Mouse (Mus musculus) CD4-positive, CD25-positive, alpha-beta regulatory T cell, adult 2 months (primary cell): ENCODE results near the gene Arhgef3.
"Not testable (repeated sequence)": the region's sequence is repeated elsewhere in the genome, so short reads cannot be mapped to it uniquely, and the experiment has no call there.

Source experiments
- DNase-seq: peaks from one replicate; pipeline ENCODE4 v3.0.0-alpha.2; 2012; ENCODE audit warnings: low read depth, low spot score

Arhgef3 gene

DNA sequence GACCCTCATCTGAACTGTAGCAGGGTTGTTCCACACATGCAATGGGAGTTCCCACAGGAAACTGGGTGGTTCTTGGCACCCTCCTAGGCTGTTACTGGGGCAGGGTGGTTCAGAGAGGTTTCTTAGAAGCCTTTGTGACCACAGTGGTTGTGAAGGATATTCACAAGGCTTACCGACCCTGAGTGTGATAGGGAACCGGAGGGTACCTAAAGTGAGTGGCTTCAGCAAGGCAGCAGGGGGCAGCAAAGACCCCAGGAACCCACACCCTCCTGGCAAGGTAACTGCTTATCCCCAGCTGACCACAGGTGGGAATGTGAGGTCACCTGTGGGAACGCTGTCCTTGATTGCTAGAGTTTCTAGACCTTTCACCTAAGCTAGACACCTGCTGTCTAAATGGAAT is 77.8 kb downstream of the Arhgef3 start:
- DNase-seq: peak; percentile 80

DNA sequence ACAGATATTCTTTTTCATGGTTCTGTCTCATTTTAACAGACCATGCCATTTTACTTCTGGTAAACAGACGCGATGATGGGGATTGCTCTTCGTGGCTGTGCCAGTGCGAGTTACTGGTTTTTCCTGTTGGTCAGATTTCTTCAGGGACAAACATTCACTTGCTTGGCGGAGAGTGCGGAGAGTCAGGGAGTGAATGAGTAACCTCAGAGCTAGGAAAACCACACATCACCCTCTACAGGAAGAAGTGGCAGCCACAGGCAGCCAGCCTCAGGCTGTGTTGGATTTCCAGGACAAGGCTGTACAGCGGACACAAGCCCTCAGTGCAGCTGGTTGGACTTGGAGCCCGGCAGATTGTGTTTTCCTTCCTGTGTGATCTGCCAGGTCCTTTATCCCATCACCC is 82.3 kb downstream of the Arhgef3 start:
- no peak for DNase-seq

DNA sequence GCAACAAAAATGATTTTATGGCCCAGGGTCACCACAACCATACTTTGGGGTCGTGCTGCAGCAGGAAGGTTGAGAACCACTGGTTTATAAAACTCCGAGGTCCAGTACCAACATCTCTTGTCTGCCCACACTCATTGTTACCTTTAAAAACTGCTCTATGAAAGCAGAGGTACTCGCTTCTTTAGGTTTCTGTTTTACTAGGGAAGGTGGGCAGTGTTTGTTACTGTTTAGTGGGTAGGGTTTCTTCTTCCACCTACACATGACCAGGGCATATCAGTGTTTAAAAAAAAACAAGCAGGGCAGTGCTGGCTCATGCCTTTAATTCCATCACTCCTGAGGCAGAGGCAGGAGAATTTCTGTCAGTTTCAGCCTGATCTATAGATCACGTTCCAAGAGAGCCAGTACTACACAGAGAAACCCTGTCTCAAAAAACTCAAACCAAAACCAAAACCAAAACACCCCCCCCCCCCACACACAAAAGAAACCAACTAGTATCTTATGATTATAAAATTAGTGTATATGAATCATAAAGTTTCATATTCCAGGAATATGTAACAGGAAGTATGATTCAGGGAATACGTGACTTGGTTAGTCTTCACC is 83.9 kb downstream of the Arhgef3 start:
- DNase-seq: peak; percentile 46

DNA sequence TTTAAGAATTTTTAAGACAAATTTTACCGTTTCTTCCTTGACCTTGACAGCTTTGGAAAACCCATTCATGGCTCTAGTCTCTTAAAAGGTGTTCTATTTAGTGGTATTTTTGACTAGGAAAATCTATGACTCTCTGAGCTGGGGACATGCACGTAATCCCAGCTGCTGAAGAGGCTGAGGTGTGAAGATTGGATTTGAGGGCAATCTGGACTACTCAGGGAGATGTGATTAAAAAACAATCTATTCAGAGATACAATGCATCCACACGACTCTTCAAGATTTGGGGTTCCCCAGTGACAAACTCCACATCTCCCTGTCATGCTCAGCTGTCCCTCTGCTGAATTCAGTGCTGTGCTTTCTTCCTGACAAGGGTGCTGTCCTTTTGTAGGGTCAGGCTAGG is 84.4 kb downstream of the Arhgef3 start:
- DNase-seq: no peak

DNA sequence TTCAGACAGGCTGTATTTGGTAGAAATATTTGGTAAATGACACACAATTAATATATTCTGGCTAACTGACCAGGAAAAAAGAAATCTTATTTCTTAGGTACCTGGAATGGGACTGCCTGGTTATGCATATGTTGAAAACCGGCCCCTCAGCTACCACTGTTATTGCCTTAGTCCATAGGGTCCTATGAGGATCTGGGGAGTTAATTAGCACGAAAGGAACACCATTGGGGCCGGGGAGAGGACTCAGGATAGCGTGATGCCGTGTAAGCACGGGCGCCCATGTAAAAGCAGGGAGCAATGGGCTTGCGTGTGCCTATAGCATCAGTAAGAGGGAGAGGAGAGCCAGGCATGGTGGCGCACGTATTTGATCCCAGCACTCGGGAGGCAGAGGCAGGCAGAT is 85.2 kb downstream of the Arhgef3 start:
- DNase-seq: no peak

DNA sequence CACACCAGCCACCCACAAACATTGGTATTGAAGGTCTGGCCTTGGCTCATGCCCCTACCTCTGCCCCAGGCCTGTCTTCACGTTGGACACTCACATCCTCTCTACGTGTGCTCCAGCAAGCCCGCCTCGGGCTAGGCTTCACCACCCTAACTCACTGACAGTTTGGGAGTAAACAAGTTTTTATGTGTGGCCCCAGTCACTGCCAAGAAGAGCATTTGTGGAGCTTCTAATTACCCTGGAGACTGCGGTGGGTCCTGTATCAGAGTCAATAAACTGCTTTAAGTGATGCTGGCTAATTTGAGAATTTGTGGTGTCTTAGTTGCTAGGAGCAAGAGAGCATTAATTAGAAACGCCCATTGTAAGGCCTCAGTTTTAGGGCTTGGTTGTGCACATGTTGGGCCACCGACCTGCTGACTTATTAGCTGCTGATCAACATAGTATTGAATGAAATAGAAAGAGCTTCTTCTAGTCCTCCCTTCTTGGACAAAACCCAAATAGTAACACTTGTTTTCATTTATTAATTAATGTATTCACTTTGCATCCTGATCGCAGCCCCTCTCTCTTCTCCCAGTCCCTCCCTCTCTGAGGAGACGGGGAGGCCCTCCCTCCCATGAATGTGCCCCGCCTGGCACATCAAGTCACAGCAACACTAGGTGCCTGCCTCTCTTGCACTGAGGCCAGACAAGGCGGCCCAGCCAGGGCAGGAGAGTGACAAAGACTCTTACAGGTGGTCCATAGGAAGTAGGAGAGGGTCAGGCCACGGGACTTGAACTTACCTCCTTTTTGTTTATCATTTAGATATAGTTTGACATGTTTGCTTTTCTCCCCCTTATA is 86.3 kb downstream of the Arhgef3 start:
- no peak for DNase-seq

DNA sequence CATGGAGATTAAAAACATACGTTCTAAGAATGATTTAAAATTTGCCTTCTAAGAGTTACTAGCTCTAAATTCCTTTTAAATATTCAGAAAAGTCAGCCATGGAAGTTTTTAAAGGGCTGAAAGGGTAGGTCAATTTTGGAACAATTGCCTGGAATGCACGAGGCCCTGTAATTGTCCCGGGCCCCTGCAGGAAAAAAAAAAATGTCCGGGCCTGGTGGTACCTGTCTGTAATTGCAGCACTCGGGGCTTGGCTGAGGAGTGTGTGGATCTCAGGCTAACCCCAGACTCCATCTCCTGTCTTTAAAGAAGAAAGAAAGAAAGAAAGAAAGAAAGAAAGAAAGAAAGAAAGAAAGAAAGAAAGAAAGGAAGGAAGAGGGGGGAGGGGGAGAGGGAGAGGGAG is 87.1 kb downstream of the Arhgef3 start:
- DNase-seq: no peak

DNA sequence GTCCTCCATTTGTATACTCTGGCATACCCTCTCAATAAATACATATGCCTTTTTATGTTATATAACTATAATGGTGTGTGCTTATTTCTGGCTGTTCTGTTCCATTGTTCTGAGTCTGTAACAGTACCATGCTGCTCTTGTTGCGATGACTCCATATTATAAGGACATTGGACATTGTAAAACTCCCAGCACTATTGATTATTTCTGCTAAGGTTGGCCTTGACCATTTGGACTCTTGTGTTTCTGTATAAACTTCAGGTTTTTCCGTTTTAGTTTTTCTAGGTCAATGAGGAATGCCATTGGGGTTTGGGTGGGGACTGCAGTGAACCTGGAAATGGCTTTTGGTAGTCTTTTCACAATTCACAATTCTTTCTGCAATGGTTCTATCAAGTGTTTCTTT is 90.0 kb downstream of the Arhgef3 start:
- DNase-seq: no peak

DNA sequence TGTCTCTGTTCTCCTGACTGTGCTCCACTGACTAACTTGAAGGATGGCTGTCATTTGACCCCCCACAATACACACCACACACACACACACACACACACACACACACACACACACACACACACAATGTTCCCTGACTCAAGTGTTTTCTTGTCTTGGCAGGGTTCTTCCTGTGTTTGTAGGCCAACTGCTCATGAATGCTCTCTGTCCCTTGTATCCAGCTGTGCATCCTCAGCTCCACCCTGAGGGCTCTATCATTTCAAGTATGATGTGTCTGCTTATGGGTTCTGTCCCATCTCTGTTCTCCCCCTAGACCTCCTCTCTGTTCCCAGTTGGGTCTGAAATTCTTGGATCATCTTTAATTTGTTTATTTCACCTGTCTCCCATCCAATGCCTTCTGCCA is 91.7 kb downstream of the Arhgef3 start:
- DNase-seq: no peak

DNA sequence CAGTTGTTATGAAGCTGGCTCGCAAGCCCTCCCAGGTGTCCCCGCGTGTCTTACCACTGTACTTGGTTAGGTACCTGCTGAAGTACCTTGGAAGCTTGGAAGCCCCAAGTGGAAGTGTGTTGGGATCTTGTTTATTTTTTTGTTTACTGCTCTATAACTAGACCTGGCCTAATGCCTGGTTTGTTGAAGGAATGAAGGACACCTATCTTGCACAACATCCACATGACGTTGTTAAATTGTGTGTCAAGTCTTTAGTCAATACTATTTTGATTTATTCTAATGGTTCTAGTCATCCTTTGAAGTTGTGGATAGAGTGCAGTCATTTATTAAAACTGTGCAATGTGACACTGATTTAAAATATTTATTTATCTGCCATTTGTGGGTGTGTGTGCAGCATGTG is 94.8 kb downstream of the Arhgef3 start:
- no peak for DNase-seq

DNA sequence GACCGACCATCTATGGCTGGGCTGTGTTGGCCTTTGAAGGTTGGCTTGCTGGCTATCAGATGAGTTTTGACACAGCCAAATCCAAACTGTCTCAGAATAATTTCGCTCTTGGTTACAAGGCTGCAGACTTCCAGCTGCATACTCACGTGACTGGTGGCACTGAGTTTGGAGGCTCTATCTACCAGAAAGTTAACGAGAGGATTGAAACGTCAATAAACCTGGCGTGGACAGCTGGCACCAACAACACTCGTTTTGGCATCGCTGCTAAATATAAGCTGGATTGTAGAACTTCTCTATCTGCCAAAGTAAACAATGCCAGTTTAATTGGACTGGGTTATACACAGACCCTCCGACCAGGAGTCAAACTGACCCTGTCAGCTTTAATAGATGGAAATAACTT is 96.1 kb downstream of the Arhgef3 start:
- not testable (repeated sequence) for DNase-seq

DNA sequence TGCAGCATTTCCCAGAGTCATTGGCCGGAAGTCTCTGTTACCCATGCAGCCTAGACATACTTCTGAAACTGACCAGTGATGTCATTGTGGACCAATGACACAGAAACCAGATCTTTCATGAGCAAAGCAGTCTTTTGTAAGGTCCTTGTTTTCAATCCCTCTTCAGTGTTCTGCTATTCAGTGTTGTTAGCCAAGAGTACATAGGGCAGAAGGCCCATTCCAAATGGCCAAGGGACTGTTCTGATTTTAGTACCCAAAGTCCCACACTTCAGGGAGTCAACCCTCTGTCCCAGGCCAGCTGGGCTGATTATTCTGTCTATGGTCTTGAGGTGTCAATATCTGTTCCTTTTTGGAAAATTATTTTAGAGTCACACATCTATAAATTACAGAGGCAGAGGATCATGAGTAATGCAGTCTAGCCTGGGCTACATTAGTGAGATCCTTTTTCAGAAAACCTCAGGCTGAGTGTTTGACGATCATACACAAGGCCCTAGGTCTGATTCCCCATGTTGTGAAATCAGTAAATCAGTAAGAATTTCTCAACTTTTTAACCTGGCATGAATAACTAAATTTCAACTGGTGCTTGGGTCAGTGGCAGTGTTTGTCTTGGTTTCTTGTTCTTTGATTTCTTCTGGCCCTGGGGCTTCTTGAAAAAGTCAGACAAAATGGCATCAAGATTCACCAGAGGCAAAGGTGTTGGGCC is 97.2 kb downstream of the Arhgef3 start:
- no peak for DNase-seq

DNA sequence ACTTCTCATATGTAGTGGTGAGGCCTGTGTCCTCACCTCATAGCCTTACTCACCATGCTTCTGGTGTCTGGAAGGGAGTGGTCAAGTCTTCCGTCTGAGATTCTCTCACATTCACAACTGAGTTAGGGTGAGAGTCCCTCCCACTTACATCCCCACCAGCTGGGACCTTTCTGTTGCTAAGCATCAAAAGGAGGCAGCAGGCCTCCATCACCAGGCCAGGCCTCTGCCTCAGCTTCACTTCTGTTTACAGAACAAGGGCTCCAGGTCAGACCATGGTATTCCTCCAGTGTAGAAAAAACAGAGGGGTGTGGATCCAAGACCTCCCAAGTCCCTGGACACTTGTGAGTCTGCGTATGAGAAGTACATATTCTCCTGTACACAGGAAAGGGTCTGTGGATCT is 99.5 kb downstream of the Arhgef3 start:
- no peak for DNase-seq

DNA sequence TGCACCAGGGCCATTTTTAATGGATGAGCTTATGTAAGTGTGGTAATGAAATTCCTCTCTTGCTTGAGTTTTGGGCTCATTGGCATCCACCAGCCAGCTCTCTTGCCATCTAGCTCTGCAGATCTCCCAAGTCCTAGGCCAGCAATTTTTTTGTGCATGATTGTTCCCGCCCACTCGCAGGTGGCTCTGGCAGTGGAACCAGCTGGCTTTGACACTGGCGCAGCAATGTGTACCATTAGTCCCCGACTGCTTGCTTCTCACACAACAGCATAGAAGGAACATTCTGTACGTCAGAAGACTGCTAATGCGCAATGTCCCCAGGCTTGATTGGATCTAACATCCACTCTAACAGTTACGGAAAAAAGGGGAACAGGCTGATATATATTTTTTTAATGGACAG is 105.0 kb downstream of the Arhgef3 start:
- no peak for DNase-seq

DNA sequence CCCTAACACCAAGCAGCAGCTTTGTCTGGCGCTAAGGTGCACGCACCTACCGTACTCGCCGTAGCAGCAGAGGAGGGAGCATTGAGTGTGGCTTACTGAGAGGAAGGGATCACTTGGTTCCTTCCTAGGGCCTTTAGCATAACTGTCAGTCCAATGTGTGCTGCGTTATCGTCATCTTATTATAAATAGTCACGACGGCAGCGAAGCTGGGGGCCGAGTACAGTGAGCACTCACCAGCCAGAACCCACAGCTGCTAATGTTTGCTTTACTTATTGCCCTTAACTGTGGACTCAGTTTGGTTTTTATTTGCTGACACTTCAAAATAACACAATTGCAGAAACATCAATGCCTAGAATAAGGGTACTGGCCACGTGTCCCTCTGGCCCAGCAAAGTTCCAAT is 105.6 kb downstream of the Arhgef3 start:
- no peak for DNase-seq

DNA sequence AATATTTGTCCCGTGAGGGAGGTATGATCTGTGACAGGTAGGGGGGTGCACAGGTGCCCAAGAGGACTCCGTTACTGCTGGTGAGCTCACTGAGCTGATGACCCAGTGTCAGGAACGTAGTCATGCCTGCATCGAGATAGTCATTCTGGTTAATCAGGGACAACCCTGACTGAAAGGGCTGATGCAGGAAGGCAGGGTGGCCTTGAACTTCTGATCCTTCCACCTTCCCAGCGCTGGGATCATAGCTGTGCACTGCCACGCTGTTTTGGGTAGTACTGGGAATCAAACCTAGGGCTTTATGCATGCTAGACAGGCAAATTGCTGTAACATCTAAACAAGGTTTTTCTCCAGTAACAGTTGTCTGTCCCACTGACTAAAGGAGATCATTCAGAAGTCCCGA is 109.9 kb downstream of the Arhgef3 start:
- no peak for DNase-seq

DNA sequence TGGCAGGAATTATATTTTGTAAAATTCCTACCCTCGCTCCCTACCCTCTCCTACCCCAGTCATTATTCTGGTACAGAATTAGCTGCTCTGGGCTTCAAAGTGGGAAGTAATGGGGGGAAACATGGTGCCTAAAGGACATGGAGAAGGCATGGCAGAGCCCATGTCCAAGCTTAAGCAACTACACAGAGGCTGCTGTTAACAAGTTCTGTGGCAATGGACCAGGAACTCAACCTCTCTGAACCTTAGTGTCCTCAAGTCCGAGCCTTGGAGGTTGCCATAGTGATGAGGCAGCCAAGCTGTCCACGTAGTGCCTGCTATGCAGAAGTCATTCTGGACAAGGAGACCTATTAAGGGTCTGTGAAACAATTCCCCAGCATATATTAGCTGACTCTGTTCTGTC is 111.6 kb downstream of the Arhgef3 start:
- no peak for DNase-seq

DNA sequence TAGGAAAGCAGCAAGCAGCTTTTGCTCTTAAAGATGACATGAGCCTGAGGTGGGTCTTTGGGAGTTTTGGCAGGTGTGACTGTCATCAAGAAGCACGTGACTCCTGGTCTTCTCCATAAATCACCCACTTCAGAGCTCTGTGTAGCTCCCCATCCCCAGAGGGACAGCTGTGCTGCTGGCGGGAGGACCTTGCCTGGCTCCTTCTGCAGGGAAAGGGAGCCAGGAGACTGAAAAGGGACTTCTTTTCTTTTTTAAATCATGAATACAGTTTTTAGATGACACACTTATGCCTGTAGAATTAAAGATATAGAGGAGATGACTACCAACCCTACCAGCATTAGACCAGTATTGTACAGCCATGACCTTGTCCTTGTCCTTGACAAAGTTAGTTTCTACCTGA is 113.6 kb downstream of the Arhgef3 start:
- no peak for DNase-seq

DNA sequence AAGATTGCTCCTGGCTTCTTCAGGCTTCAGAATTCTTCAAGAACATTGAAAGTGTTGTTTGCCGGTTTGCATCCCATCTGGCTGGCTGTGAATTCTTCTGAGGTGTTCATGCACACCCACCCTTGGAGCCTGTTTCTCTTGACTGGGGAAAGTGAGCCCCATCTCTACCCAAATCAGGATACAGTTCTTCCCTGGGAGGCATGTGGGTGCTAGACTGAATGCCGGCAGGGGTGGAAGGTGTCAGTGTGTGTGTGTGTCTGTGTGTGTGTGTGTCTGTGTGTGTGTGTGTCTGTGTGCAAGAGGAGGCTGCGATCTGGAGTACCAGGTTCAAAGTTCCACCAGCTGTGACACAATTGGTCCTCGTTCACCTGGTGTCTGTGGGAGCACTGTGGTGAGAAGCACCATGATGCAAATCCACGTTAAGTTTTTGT is 114.3 kb downstream of the Arhgef3 start:
- no peak for DNase-seq

DNA sequence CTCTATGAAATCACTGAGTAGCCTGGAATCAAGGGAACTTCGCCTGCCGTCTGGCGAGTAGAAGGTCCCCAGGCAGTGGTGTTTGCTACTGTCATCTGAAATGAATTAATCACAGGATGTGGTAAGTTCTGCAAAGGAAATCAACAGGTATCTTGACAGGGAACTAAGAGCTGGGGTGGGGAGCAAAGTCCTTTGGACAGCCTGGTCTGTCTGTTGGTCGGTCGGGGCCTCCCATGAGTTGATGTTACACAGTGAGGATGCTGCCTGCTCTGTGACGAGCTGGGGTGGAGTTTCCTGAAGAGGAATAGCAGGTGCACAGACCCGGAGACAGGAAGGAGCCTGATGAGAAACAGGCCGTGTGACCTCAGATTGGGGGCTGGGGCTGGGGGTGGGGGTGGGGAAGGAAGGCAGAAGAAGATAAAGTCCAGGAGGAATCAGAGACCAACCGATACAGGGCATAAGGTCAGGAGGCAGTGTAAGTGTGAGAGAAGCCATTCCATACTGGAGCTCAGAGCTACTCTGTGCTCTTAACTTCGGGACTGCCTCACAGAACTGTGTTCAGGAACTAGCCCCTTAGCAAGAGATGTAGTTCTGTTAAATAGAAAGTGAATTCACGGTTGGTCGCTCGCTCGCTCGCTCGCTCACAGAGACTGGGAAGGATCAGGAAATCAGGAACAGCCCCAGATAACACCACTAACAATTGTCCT is 114.9 kb downstream of the Arhgef3 start:
- peak; percentile 86 for DNase-seq

DNA sequence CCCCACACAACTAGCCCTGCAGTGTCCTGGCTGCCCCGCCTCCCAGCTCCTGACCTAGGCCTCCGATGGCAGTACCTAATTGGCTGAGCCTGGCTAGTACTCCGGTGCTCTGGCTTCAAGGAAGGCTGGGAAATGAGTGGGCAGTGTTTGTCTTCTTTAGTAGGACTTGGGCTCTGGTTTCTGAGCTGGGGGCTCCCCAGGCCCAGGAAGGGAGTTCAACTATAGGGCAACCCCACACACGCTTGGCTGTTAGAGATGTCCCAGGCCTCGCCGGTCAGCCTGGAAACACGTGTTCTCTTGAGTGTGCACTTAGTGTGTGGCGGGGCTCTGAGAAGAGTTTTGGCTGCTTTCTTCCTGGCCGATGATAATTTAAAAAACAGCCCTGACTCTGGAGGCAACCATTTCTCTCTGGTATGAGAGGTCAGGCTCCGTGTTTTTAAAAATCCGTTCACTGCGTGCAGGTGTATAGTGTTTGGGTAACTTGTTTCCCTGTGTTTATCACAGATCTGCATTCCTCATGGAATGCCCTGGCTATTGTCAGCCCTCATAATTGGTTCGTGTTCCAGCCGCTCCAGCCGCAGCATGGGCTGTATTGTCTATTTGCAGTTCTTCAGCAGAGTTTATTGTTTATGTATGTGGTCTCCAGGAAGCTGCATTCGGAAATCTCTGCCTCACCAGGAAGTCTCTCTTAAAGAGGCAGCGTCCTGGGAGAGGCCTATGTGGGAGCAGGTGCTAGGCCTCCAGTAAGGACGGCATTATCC is 115.7 kb downstream of the Arhgef3 start:
- DNase-seq: peak; percentile 75
